Mouse (Mus musculus) liver, postnatal 0 days (tissue): ENCODE measurements at regions not wholly inside any gene's neighbourhood (a gene's known extent, or its start where the extent isn't known, plus 50 kb on each side); places are given as distances from the start of the nearest gene placed in this dataset.

Source experiments
- CTCF ChIP-seq: sonication (generic); IDR thresholded peaks from 2 replicates; pipeline ENCODE4 v1.5.1; 2016; ENCODE audit warnings: antibody characterized with exemption, low read depth
- EP300 ChIP-seq: IDR thresholded peaks from 2 replicates; pipeline ENCODE4 v1.6.1; 2016; ENCODE audit warnings: antibody characterized with exemption, low read depth, mild to moderate bottlenecking

DNA sequence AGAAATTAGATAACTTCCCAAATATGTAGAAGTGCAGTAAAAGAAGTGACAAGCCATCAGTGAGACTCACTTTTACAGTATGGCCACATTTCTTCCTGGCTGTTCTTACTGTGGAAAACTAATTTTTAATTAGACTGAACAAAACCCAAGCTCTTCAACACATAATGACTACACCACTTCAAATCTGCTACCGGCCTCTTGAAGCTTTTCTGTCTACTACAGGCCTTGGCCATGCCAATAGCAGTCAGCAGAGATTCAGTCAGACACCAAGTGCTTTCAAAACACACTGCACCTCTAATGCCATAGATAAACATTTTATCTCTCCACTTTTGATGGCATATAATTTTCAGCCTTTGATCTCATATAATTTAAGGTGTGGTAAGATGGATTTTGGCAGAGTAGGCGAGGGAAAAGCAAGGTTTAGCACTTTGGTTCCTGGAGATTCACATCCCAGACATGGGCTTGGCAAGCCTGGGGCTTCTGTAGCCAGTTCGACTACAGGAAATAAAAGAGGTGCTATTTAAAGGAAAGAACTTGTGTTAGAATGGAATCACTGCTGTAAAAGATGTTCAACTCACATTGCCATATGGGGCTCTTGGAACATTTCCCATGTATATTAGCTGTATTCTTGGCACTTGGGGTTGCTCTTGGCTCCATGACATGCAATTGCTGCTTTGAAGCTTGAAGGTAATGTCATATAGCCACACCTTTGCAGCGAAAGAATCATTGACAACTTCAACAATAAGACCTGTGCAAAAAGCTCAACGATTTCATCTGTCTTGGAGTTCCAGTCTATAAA is 941.9 kb downstream of the Efnb2 start:
- TF ChIP-seq CTCF (no peak), EP300 (no peak)
